Mouse (Mus musculus): ENCODE data around the gene Ttc9.

GRCm38 (mm10) chr12:81698011-81698410 is 67.0 kb downstream of the Ttc9 start:
- TF ChIP-seq POLR2A (IDR thresholded peaks at IDR 0.05; ENCODE audit: insufficient read length, low read depth) = no peak
- TF ChIP-seq TCF12 (IDR thresholded peaks at IDR 0.05; ENCODE audit: insufficient read depth, poor library complexity, severe bottlenecking) = no peak
- no peak for TF ChIP-seq MAX (IDR thresholded peaks at IDR 0.05; ENCODE audit: low read depth)
- TF ChIP-seq TCF3 (IDR thresholded peaks at IDR 0.05; ENCODE audit: insufficient read length, low read depth) = no peak
